Comparison of ENCODE assay signal across 30 mouse cellular contexts in the genomic region with DNA sequence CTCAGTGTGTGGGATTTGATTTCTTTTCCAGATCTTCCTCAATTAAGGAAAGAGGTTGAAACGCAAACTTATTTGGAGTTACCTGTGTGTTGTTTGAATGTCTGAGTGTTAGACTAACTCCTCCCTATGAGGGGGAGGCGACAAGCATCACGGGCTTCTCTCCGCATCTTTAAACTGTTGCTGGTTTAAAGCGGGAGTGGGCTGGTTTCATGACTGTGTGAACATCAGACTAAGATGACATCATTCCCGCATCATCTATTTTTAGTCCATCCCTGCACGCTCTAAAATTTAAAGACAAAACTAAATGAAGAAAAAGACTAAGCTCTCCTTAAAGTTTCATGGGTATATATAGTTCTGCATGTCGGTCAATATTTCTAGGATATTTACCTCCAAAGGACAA.
DNase-seq lines count a peak whose midpoint lies in the region; ATAC-seq and TF ChIP-seq lines count a peak whose summit lies in the region.
"Had no signal": no experiment of that assay in that cellular context is flagged by ENCODE, and none has a peak within 500 bp of the region (broad histone marks: within the 10 kb centered on the region; RNA-seq: fewer than 3 reads in every experiment).

No protein-coding gene starts in this region.

- 79% methylated on average over 8 of the region's 8 CpGs for WGBS in kidney, adult 2 months

- TF ChIP-seq POLR2A in kidney, adult 2 months (IDR thresholded peaks at IDR 0.05; ENCODE audit: low read depth, low read length) = no peak

- H3K27ac ChIP-seq in kidney, adult 2 months (ENCODE audit: insufficient read depth, low read depth, low read length) = no peak overlapping the region
- H3K27ac ChIP-seq: embryonic facial prominence, embryonic 13.5 days; embryonic facial prominence, embryonic 15.5 days; forebrain, embryonic 10.5 days; forebrain, embryonic 12.5 days had no signal

- no peak overlapping the region for H3K4me3 ChIP-seq in kidney, adult 2 months (ENCODE audit: insufficient read depth, low read depth, low read length)
- H3K4me3 ChIP-seq: embryonic facial prominence, embryonic 13.5 days; embryonic facial prominence, embryonic 15.5 days; erythroblast, embryonic 14.5 days; forebrain, embryonic 10.5 days; forebrain, embryonic 12.5 days had no signal

- H3K27me3 ChIP-seq in kidney, adult 2 months (replicated peaks; ENCODE audit: control insufficient read depth, insufficient read depth, low read length) = no peaks in the 10 kb centered on the region
- H3K27me3 ChIP-seq: CH12.LX; embryonic facial prominence, embryonic 13.5 days; embryonic facial prominence, embryonic 15.5 days; forebrain, embryonic 12.5 days; Patski had no signal

- intact Hi-C loops in heart, postnatal 36 days (cut with DNase I) = no loop called here

- peak; percentile 52; the same call in 1 of the 2 replicates for ATAC-seq in frontal cortex, adult (ENCODE audit: low TSS enrichment)
- ATAC-seq: activated CD4-positive, CD25-positive, alpha-beta regulatory T cell, adult 4 months; CD4-positive, CD25-positive, alpha-beta regulatory T cell, adult 4 months; forebrain, embryonic 14.5 days; Patski had no signal

- TF ChIP-seq CTCF in kidney, adult 2 months (conservative IDR thresholded peaks at IDR 0.05; ENCODE audit: insufficient read depth, insufficient read length, low read depth, low read length) = no peak

- no peaks in the 10 kb centered on the region for H3K4me1 ChIP-seq in kidney, adult 2 months (ENCODE audit: control insufficient read depth, insufficient read depth, low read length)

- no peak for DNase-seq in frontal cortex, postnatal 25 days (ENCODE audit: low spot score in 2 of 2)
- peak; percentile 9 for DNase-seq in heart, adult 11 months
- DNase-seq in heart, postnatal 36 days = no peak
- DNase-seq in right cerebral cortex, adult 18-20 months = peak; percentile 37
- DNase-seq in right cerebral cortex, postnatal 25 days = no peak
- DNase-seq in brain, adult 2 months (ENCODE audit: low read depth, low spot score) = peak; percentile 70
- no peak for DNase-seq in kidney, adult 2 months
- DNase-seq: adrenal gland, adult 8-10 months; adrenal gland, postnatal 14 days; adrenal gland, postnatal 36 days; B cell, adult 2 months; cerebellum, adult 11 months; cerebellum, adult 18-20 months; cerebellum, adult 8-10 months; cerebellum, adult 9-11 months; cerebellum, postnatal 14 days; cerebellum, postnatal 36 days; embryo, embryonic 11 days had no signal

- no peaks in the 10 kb centered on the region for H3K36me3 ChIP-seq in kidney, adult 2 months (ENCODE audit: control insufficient read depth, insufficient read depth, low read length)
- H3K36me3 ChIP-seq: embryonic facial prominence, embryonic 13.5 days; embryonic facial prominence, embryonic 15.5 days; forebrain, embryonic 10.5 days; forebrain, embryonic 12.5 days; G1E had no signal

Comparison
In these comparisons a context has a peak if more than half of its experiments do, and no peak if none do; other contexts are left out.
1. DNase-seq: peak in heart, adult 11 months (single experiment), right cerebral cortex, adult 18-20 months (single experiment) and brain, adult 2 months (single experiment); none in frontal cortex, postnatal 25 days (0 of 2), heart, postnatal 36 days (0 of 2), right cerebral cortex, postnatal 25 days (single experiment) and kidney, adult 2 months (single experiment).